Mouse (Mus musculus): ENCODE data around the gene Cops4.

DNA sequence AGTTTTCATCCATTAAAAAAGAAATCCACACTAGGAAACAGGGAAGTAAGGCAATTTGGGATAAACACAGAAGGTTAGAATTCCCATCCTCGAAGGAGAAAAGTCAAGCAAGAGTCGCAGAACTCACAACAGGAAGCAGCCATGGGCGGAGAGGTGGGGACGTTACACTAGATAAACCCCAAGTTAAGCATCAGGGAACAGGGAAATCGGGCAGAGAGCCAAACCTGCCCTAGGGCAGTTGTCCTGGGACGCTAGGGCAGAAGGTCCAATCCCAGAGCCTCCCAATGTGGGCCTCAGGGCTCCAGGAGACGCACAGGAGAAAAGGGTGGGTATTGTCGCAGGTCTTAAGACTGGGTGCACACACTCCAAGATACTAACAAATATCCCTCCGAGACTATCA lies 39.4 kb downstream of the Cops4 start:
- TF ChIP-seq CTCF (IDR thresholded peaks at IDR 0.05; ENCODE audit: extremely low read depth, insufficient read depth, low read length) (no peak), POLR2A (IDR thresholded peaks at IDR 0.05; ENCODE audit: extremely low read depth, insufficient read depth, low read length) (no peak)

Measured in cortical plate, adult 2 months (tissue).